In the genomic region with DNA sequence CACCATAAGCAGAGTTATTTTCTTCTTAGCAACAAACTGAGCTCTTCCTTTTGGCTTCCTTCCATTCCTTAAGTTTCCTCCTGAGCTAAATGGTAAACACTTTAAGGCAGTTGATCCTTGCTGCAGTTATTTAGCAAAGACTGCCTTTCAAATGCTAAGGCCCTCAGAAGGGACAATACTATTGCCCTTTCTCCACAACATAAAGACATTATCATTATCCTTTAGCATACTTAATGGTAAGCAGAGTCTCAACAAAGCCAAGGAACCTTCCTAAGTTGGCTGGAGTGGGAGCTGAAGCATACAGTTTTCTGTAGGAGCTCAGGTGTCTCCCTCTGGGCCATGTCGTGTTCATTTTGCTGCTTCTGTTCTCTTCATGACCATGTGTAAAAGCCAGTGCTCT, we compare ENCODE assay signal across 24 mouse cellular contexts. TPM values are rescaled to one million over a fixed set of nuclear protein-coding genes. Genes with fewer than 3 reads are reported as not detected.
"Had no signal": no experiment of that assay in that cellular context is flagged by ENCODE, and none has a peak within 500 bp of the region (broad histone marks: within the 10 kb centered on the region; RNA-seq: fewer than 3 reads in every experiment).

No protein-coding gene starts in this region.

- H3K4me2 ChIP-seq: lung, embryonic 14.5 days; midbrain, embryonic 11.5 days; midbrain, embryonic 13.5 days; midbrain, embryonic 15.5 days; neural tube, embryonic 12.5 days had no signal

- H3K4me1 ChIP-seq: megakaryocyte, embryonic 14.5 days; midbrain, embryonic 13.5 days; midbrain, embryonic 15.5 days; neural tube, embryonic 12.5 days had no signal

- H3K9me3 ChIP-seq: megakaryocyte, embryonic 14.5 days; midbrain, embryonic 13.5 days; midbrain, embryonic 15.5 days; neural tube, embryonic 12.5 days had no signal

- H3K27me3 ChIP-seq: megakaryocyte, embryonic 14.5 days; midbrain, embryonic 13.5 days; midbrain, embryonic 15.5 days; neural tube, embryonic 12.5 days had no signal

- ATAC-seq: midbrain, embryonic 13.5 days; midbrain, embryonic 15.5 days had no signal

- H3K4me3 ChIP-seq: megakaryocyte, embryonic 14.5 days; midbrain, embryonic 13.5 days; midbrain, embryonic 15.5 days; neural tube, embryonic 12.5 days had no signal

- H3K36me3 ChIP-seq: midbrain, embryonic 13.5 days; midbrain, embryonic 15.5 days; neural tube, embryonic 12.5 days had no signal

- H3K9ac ChIP-seq: lung, embryonic 14.5 days; midbrain, embryonic 13.5 days; midbrain, embryonic 15.5 days; neural tube, embryonic 12.5 days had no signal

- H3K27ac ChIP-seq: midbrain, embryonic 13.5 days; midbrain, embryonic 15.5 days; neural tube, embryonic 12.5 days had no signal

- DNase-seq: lung, adult 18-20 months; lung, embryonic 14.5 days; lung, postnatal 10 days; lung, postnatal 4 days; right cerebral cortex, postnatal 25 days; right cerebral cortex, postnatal 4 days; spleen, adult 18-20 months; thymus, adult 18-20 months; thymus, postnatal 14 days; thymus, postnatal 36 days had no signal

RNA-seq across cellular contexts. Expression of gene Acsm1, which starts 11.5 kb away (rescaled TPM):
- total RNA-seq: midbrain, postnatal 0 days; monocyte, adult 5-6 weeks; neutrophil, adult 5-6 weeks had no signal
- polyA plus RNA-seq: midbrain, embryonic 11.5 days; midbrain, embryonic 13.5 days; midbrain, embryonic 15.5 days; midbrain, postnatal 0 days; neural tube, embryonic 12.5 days; neural tube, embryonic 14.5 days; small intestine, adult 2 months; stomach, embryonic 14.5 days; thymus, postnatal 0 days had no signal

RNA-seq across cellular contexts. Expression of gene Acsm2, which starts 41.2 kb away (rescaled TPM):
- total RNA-seq: midbrain, postnatal 0 days; monocyte, adult 5-6 weeks; neutrophil, adult 5-6 weeks had no signal
- polyA plus RNA-seq: lung, embryonic 14.5 days; lung, embryonic 16.5 days; midbrain, embryonic 11.5 days; midbrain, embryonic 13.5 days; midbrain, embryonic 15.5 days; midbrain, postnatal 0 days; neural tube, embryonic 12.5 days; neural tube, embryonic 14.5 days; small intestine, adult 2 months; stomach, embryonic 14.5 days; stomach, embryonic 16.5 days; thymus, postnatal 0 days had no signal
